Mouse (Mus musculus) left cerebral cortex, adult 11 months (tissue): Measurements from ENCODE around the gene Flt4.

Experiments
- DNase-seq: peaks from one replicate; pipeline ENCODE4 v3.0.0; 2022; ENCODE audit warnings: low spot score

Flt4 gene

GRCm38 (mm10) chr11:49650113-49650993 is 41.3 kb downstream of the Flt4 start:
- no peak for DNase-seq

- peak; percentile 55 for DNase-seq
Observed at GRCm38 (mm10) chr11:49650994-49651761, 42.1 kb downstream of the Flt4 start.

GRCm38 (mm10) chr11:49651762-49652322 is 42.8 kb downstream of the Flt4 start:
- DNase-seq = no peak

GRCm38 (mm10) chr11:49652401-49653078 is 43.5 kb downstream of the Flt4 start:
- peak; percentile 73 for DNase-seq

GRCm38 (mm10) chr11:49653079-49653408 is 44.0 kb downstream of the Flt4 start:
- DNase-seq = no peak

- DNase-seq = no peak
Observed at GRCm38 (mm10) chr11:49654651-49655050, 45.6 kb downstream of the Flt4 start.

- no peak for DNase-seq
Observed at GRCm38 (mm10) chr11:49655501-49655900, 46.4 kb downstream of the Flt4 start.

GRCm38 (mm10) chr11:49658065-49658464 is 49.0 kb downstream of the Flt4 start:
- DNase-seq = no peak

- no peak for DNase-seq
Observed at GRCm38 (mm10) chr11:49658791-49659469, 49.9 kb downstream of the Flt4 start.

- no peak for DNase-seq
Observed at GRCm38 (mm10) chr11:49659470-49659799, 50.4 kb downstream of the Flt4 start.

GRCm38 (mm10) chr11:49662292-49662780 is 53.3 kb downstream of the Flt4 start:
- no peak for DNase-seq

- DNase-seq = no peak
Observed at GRCm38 (mm10) chr11:49663310-49663709, 54.2 kb downstream of the Flt4 start, which contains the start of gene Scgb3a1. Gene Scgb3a1, plus strand, starts transcription at chr11:49663610.

GRCm38 (mm10) chr11:49664262-49665140 is 55.4 kb downstream of the Flt4 start:
- DNase-seq = no peak

- no peak for DNase-seq
Observed at GRCm38 (mm10) chr11:49665462-49665861, 56.4 kb downstream of the Flt4 start.

- DNase-seq = no peak
Observed at GRCm38 (mm10) chr11:49673433-49673832, 64.4 kb downstream of the Flt4 start.

GRCm38 (mm10) chr11:49684237-49684973 is 75.3 kb downstream of the Flt4 start:
- no peak for DNase-seq

- DNase-seq = no peak
Observed at GRCm38 (mm10) chr11:49695013-49695412, 86.0 kb downstream of the Flt4 start.

GRCm38 (mm10) chr11:49695695-49696094 is 86.6 kb downstream of the Flt4 start:
- DNase-seq = no peak

- no peak for DNase-seq
Observed at GRCm38 (mm10) chr11:49696472-49696871, 87.4 kb downstream of the Flt4 start.

GRCm38 (mm10) chr11:49697779-49698178 is 88.7 kb downstream of the Flt4 start:
- DNase-seq = no peak
